Mouse (Mus musculus) forebrain, embryonic 10.5 days (tissue): ENCODE measurements around the gene Tut1. TPM values are rescaled to one million over a fixed set of nuclear protein-coding genes. Genes with fewer than 3 reads are reported as not detected.

Experiments
- DNase-seq: peaks from one replicate; pipeline ENCODE4 v3.0.0-alpha.2; 2017; ENCODE audit warnings: low spot score; ENCODE audit errors: extremely low spot score
- H3K27ac ChIP-seq: fragments of 300-500 bp; sonication (generic); 2 replicates; pipeline ENCODE4 v1.5.1; 2016; ENCODE audit warnings: mild to moderate bottlenecking
- H3K27me3 ChIP-seq: fragments of 300-500 bp; sonication (generic); 2 replicates; pipeline ENCODE4 v1.6.1; 2016; ENCODE audit warnings: mild to moderate bottlenecking; ENCODE audit not compliant: poor library complexity, severe bottlenecking
- H3K36me3 ChIP-seq: fragments of 300-500 bp; sonication (generic); replicated peaks from 2 replicates; pipeline ENCODE4 v1.6.1; 2016; ENCODE audit warnings: mild to moderate bottlenecking, moderate library complexity
- H3K4me1 ChIP-seq: fragments of 300-500 bp; sonication (generic); 2 replicates; pipeline ENCODE4 v1.6.1; 2016
- H3K4me3 ChIP-seq: fragments of 300-500 bp; sonication (generic); 2 replicates; pipeline ENCODE4 v1.5.1; 2016; ENCODE audit warnings: mild to moderate bottlenecking, moderate library complexity
- H3K9me3 ChIP-seq: fragments of 300-500 bp; sonication (generic); 2 replicates; pipeline ENCODE4 v1.6.1; 2016; ENCODE audit warnings: mild to moderate bottlenecking, moderate library complexity
- WGBS: fragments of 180-500 bp; shearing (Covaris S2); methylation state at CpG from one replicate; pipeline ENCODE4 v1.1.7; 2016; 5-methylcytosine and 5-hydroxymethylcytosine counted together
- polyA plus RNA-seq: library from polyadenylated mRNA; unstranded; fragments of >200 nt; fragmentation: Nextera tagmentation; extraction: Ambion mirVana; gene quantifications from 2 replicates; pipeline ENCODE4 v1.2.1, GENCODE M21; 2016

Tut1 gene
- polyA plus RNA-seq, result 40.2 and 49.1 TPM in 2 replicates

DNA sequence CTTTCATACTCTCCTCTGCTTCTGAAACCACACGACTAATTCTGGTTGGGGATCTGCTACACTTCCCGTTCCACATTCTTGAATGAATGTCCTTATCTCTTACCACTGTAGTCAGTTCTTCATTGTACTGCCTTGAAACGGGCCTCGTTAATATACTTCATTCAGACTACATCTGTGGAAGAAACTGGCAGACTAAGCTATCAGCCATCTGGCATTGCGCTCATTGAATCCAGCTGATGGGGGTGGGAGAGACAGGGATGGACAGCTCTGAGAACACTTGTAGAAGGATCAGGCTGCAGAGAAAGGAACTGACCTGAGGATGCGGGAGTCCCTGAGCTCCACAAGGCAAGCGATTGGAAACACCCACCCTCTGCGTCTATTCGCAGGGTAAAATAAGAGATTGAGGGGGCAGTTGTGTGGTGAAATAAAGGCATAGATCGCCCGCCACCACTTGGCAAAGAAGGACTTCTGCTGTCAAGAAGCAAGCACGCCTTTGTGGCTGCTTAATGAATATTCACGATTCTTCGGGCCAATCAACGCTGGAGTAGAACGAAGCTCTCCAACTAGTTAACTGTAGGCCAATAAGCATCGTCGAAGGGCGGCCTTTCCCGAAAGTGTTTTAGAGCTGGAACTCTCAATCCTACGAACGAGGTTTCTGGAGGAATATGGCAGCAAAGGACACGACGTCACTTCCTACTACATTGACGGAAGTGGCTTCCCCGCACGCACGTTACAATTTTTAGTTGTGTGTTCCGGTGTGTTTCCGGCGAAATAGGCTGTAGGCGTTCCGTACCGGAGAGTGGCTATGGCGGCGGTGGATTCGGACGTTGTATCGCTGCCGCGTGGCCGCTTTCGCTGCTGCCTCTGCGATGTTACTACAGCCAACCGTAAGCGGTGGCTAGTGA, at the start of gene Tut1:
Gene Tut1, plus strand, starts transcription at position 713 of the 905 bp plus-strand sequence.
- peaks cover 78% of the 10 kb centered on the region for H3K36me3 ChIP-seq

DNA sequence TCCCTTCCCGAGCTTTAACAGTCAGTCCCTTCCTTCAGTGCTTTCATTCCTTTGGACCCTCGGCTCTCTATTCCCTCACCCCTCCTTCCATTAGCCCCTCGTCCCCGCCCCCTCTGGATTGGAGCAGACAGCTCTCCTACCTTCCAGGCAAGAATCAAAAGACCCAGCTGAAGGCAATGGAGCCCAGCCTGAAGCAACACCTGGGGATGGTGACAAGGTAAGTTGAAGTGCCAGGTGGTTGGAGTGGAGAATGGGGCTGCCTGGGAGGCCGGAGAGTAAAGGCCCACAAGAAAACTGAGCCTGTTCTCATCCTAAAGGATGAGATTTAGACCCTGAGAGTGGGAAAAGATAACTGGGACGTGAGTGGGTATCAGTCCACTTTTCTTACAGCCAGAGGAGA, 45.1 kb upstream of the Tut1 start:
- Histone ChIP-seq H3K4me3 (no peak overlapping the region), H3K27me3 (no peaks in the 10 kb centered on the region), H3K36me3 (peaks cover 100% of the 10 kb centered on the region), H3K9me3 (no peaks in the 10 kb centered on the region), H3K27ac (no peak overlapping the region), H3K4me1 (no peaks in the 10 kb centered on the region)
- 90% methylated on average over 6 of the region's 6 CpGs for WGBS
- no peak for DNase-seq

More for the DNA sequence above, at the start of gene Tut1:
- Histone ChIP-seq H3K27me3 (no peaks in the 10 kb centered on the region), H3K27ac (peak within 1 kb of the TSS; percentile 88), H3K4me1 (peaks cover 32% of the 10 kb centered on the region), H3K4me3 (peak within 1 kb of the TSS; percentile 84), H3K9me3 (no peaks in the 10 kb centered on the region)
- 5% methylated on average over 46 of the region's 46 CpGs for WGBS
- DNase-seq, result peak; percentile 89

DNA sequence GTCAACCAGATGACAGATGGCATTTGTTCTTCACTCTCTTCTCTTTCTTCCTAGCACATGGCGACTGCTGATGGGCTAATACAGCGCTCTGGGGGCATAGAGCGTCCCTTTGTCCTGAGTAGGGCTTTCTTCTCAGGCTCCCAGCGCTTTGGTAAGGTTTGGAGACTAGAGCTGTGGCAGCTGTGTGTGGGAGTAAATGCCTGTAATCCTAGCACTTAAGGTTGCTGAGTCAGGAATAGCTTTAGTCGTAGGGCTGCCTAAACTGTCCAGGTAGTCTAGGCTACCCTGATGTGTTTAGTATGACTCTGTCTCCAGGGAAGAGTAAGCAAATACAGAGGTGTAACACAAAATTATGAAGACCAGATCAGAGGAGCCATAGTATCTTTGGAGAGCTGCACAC, 41.8 kb upstream of the Tut1 start:
- Histone ChIP-seq H3K36me3 (peaks cover 100% of the 10 kb centered on the region), H3K27ac (no peak overlapping the region), H3K4me3 (no peak overlapping the region), H3K4me1 (no peaks in the 10 kb centered on the region), H3K27me3 (no peaks in the 10 kb centered on the region), H3K9me3 (no peaks in the 10 kb centered on the region)
- no peak for DNase-seq
- WGBS, result 96% methylated on average over 5 of the region's 5 CpGs

DNA sequence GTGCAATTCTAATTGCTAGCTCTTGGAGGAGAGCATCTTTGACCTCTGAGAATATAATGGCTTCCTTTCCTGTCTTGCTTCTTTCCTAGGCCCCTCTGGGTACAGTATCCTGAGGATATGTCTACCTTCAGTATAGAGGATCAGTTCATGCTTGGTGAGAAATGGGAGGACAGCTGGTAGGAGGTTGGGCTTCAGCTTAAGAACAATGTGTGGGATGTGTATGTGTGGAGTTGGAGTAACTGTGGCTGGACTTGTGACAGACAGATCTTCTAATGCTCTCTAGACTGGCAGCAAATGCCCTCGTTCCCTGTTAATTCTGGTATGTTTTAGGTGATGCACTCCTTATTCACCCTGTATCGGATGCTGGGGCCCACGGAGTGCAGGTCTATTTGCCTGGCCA, 39.4 kb upstream of the Tut1 start:
- Histone ChIP-seq H3K27ac (no peak overlapping the region), H3K4me3 (no peak overlapping the region), H3K36me3 (peaks cover 84% of the 10 kb centered on the region), H3K9me3 (no peaks in the 10 kb centered on the region), H3K4me1 (no peaks in the 10 kb centered on the region), H3K27me3 (no peaks in the 10 kb centered on the region)
- WGBS, result 96% methylated on average over 3 of the region's 3 CpGs
- DNase-seq, result no peak

DNA sequence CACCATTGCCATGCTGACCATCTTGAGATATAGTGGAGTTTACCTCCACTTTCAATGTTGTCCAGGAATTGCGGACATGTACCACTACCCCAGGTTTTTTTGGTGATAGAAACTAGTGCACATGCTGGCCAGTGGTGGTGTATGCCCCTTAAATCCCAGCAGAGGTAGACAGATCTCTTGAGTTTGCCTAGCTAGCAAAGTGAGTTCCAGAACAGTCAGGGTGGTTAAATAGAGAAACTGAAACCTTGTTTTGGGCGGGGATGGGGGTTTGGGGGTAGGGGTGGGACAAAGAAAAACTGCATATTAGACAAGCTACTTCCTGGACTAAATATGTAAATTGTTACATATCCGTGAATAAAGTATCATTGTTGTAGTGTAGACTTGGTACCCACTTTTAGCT, 34.6 kb upstream of the Tut1 start:
- Histone ChIP-seq H3K36me3 (peaks cover 48% of the 10 kb centered on the region), H3K27ac (no peak overlapping the region), H3K4me3 (no peak overlapping the region), H3K4me1 (peaks cover 24% of the 10 kb centered on the region), H3K9me3 (no peaks in the 10 kb centered on the region), H3K27me3 (no peaks in the 10 kb centered on the region)
- 94% methylated on average over 3 of the region's 3 CpGs for WGBS
- DNase-seq, result no peak

DNA sequence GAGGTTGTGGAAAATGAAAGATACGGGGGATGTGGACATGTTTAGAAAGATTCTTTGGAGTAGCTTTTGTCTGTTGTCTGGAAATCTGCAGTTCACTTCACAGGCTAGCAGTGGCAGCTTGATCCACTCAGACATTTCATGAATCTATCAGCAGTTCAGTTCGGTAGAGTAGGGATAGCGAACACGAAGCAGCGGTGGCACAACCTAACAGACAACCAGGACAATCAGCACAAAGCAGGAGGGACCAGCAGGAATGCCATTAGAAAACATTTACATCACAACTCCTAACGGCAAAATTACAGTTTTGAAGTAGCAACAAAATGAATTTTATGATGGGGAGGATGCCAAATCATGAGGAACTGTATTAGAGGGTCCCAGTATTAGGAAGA, 34.0 kb upstream of the Tut1 start:
- Histone ChIP-seq H3K4me3 (peak overlapping the region; percentile 89), H3K36me3 (peaks cover 45% of the 10 kb centered on the region), H3K9me3 (no peaks in the 10 kb centered on the region), H3K27ac (peak overlapping the region; percentile 92), H3K4me1 (peaks cover 24% of the 10 kb centered on the region), H3K27me3 (no peaks in the 10 kb centered on the region)
- 68% methylated on average over 6 of the region's 6 CpGs for WGBS
- no peak for DNase-seq

DNA sequence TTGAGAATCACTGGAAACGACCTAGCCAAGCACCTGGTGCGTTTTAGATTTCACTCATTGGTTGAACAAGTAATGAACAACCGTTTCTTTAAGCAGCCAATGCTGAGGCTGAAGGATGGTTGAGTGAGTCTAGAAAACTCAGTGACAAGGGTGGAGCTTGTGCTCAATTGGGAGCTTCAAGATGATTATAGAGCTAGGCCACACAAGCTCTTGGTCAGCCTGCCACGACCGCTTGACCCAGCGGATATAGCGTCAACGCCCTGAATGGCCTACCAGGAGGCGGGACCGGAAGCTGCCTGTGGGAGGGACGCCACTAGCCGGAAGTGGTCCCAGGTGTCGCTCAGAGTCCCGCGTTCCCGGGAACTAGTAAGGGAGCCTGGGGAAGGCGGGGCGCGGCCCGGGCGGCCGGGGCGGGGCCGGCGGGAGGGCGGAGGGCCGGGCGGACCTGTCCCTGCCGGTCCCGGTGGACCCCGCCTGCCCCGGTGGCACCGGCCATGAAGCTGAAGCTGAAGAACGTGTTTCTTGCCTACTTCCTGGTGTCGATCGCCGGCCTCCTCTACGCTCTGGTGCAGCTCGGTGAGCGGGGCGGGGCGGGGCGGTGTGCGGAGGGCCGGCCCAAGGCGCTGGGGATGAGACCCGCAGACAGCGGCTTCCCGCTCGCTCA, 33.4 kb upstream of the Tut1 start, which contains the start of gene B3gat3:
Gene B3gat3, plus strand, starts transcription at position 302 of the 664 bp plus-strand sequence.
- peaks cover 24% of the 10 kb centered on the region for H3K4me1 ChIP-seq
- H3K36me3 ChIP-seq, result peaks cover 42% of the 10 kb centered on the region
- no peaks in the 10 kb centered on the region for H3K9me3 ChIP-seq
- WGBS, result 3% methylated on average over 50 of the region's 50 CpGs
- H3K27ac ChIP-seq, result peak within 1 kb of the TSS; percentile 92
- no peaks in the 10 kb centered on the region for H3K27me3 ChIP-seq
- DNase-seq, result peak; percentile 96
- peak within 1 kb of the TSS; percentile 89 for H3K4me3 ChIP-seq

DNA sequence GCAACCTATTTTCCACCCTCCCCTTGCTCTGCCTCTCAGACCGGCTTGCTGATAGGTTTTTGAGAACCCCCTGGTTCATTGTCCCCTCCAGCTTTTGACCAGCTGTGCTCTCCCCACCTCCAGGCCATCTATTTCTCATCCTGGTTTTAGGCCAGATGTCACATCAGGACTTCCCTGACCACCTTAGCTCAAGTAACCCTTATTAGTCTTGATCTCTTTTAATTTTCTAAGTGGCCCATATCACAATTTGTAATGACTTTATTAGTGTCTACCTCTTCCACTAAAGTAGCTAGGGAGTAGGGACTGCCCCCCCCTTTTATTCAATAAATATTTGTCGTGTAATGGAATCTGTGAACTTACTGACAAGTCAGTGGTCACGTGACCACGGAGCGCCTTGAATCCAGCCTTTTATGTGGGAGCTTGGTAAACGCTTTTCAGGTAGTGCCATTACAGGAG, 32.8 kb upstream of the Tut1 start:
- no peaks in the 10 kb centered on the region for H3K9me3 ChIP-seq
- WGBS, result 2% methylated on average over 6 of the region's 6 CpGs
- H3K36me3 ChIP-seq, result peaks cover 42% of the 10 kb centered on the region
- peak overlapping the region; percentile 89 for H3K4me3 ChIP-seq
- peak; percentile 38 for DNase-seq
- H3K4me1 ChIP-seq, result peaks cover 24% of the 10 kb centered on the region
- H3K27ac ChIP-seq, result peak overlapping the region; percentile 92
- no peaks in the 10 kb centered on the region for H3K27me3 ChIP-seq

DNA sequence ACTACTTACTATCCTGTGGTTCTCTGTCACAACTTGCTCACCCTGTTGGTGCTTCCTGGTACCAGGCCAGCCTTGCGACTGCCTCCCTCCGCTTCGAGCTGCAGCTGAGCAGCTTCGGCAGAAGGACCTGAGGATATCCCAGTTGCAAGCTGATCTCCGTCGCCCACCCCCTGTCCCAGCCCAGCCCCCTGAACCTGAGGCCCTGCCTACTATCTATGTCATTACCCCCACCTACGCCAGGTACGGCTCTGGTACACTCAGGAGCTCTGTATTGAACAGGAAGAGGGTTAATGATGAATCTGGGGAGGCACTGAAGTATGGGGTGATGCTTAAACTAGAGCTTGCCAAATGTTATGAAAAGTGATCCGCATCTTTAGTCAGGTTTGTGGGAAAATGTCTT, 31.9 kb upstream of the Tut1 start:
- Histone ChIP-seq H3K9me3 (no peaks in the 10 kb centered on the region), H3K4me3 (peak overlapping the region; percentile 89), H3K4me1 (peaks cover 24% of the 10 kb centered on the region), H3K36me3 (peaks cover 42% of the 10 kb centered on the region), H3K27ac (no peak overlapping the region), H3K27me3 (no peaks in the 10 kb centered on the region)
- DNase-seq, result no peak
- WGBS, result 77% methylated on average over 9 of the region's 9 CpGs

DNA sequence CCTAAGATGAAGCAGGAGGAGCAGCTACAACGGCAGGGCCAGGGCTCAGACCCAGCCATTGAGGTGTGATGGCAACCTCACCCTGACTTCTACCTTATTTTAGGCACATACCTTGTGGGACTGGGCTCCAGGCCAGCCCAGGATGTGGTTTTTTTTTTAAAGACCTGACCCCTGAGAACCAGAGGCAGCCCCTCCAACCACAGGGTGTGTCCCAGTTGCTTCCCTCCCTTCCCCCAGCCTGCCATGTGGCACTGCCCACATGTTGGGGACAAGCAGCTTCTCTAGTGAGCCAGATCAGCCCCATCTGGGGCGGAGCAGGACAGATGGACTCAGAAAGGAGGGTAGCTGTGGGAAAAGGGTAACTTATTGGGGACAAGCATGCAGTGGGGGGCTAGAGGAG, 26.9 kb upstream of the Tut1 start:
- no peak overlapping the region for H3K4me3 ChIP-seq
- no peak for DNase-seq
- H3K9me3 ChIP-seq, result no peaks in the 10 kb centered on the region
- H3K27ac ChIP-seq, result no peak overlapping the region
- WGBS, result 96% methylated on average over 2 of the region's 2 CpGs
- no peaks in the 10 kb centered on the region for H3K27me3 ChIP-seq
- peaks cover 58% of the 10 kb centered on the region for H3K36me3 ChIP-seq
- peaks cover 33% of the 10 kb centered on the region for H3K4me1 ChIP-seq

DNA sequence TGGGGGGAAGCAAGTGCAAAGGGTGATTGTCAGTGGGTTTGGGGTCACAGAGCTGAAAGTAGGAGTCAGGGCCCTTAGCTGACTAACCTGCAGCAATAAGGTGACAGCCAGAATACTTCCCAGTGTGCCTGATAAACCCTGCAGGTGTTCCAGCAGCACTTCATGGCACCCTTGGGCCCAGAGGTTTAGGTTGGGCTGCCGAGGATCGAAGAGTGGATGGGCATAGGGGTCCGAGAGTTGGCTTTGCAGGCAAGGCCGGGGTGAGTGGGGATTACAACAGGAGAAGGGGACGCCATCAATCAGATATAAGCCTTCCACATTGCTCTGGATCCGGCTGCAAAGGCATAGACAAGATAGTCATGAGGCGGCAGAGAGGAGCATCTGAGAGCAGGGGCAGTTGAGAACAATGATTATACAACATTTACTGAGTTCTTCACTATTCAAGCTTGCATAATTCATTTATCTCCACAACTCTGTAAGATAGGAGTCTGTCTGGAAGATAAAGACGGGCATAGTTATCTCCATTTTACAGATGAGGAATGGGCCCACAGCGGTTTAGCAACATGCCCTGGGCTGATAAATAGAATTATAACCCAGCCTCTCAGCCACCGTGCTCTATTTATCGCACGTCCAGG, 25.6 kb upstream of the Tut1 start:
- H3K27ac ChIP-seq, result no peak overlapping the region
- 89% methylated on average over 12 of the region's 12 CpGs for WGBS
- H3K36me3 ChIP-seq, result peaks cover 52% of the 10 kb centered on the region
- H3K4me3 ChIP-seq, result 0 out of 2 replicates have a peak overlapping the region, but pooled peaks have one; percentile 77
- H3K27me3 ChIP-seq, result no peaks in the 10 kb centered on the region
- peaks cover 28% of the 10 kb centered on the region for H3K4me1 ChIP-seq
- no peaks in the 10 kb centered on the region for H3K9me3 ChIP-seq
- no peak for DNase-seq

DNA sequence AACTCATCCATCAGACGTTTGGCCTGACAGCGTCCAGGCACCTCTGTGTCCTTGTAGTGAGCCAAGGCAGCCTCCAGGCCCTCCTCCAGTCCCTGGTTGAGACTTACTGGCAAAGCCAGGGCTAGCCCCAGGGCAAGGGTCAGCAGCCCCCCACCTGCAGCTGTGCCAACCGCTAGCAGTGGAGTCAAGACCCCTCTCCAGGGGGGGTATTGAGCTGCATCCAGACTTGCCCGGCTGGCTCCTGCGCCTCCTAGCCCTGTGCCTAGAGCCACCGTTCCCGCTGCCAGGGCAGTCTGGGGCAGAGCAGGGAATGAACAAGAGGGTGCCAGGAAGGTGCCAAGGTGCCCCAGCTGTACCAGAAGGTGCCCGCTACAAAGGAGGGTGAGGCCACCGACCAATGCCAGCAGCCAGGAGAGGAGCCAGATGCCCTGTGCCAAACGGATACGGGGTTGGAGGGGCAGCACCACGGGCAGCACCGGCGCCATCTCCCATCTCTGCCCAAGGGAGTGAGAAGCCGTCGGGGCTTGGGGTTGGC, 24.9 kb upstream of the Tut1 start:
- Histone ChIP-seq H3K4me1 (peaks cover 28% of the 10 kb centered on the region), H3K27ac (peak overlapping the region; percentile 89), H3K27me3 (no peaks in the 10 kb centered on the region), H3K9me3 (no peaks in the 10 kb centered on the region), H3K4me3 (peak overlapping the region; percentile 77), H3K36me3 (peaks cover 57% of the 10 kb centered on the region)
- 11% methylated on average over 16 of the region's 16 CpGs for WGBS
- no peak for DNase-seq
